Mouse (Mus musculus) erythroblast, embryonic 14.5 days (primary cell): Measurements from ENCODE around the gene Naga. TPM values are rescaled to one million over a fixed set of nuclear protein-coding genes. Genes with fewer than 3 reads are reported as not detected.
"Not testable (repeated sequence)": the region's sequence is repeated elsewhere in the genome, so short reads cannot be mapped to it uniquely, and the experiment has no call there.

Source experiments
- H3K27me3 ChIP-seq: 2 replicates; pipeline ENCODE4 v1.6.1; 2012; ENCODE audit warnings: inconsistent platforms; ENCODE audit not compliant: control insufficient read depth
- H3K36me3 ChIP-seq: 2 replicates; pipeline ENCODE4 v1.6.1; 2012; ENCODE audit warnings: mild to moderate bottlenecking, inconsistent platforms; ENCODE audit not compliant: control insufficient read depth
- H3K4me1 ChIP-seq: 2 replicates; pipeline ENCODE4 v1.6.1; 2012; ENCODE audit warnings: inconsistent platforms; ENCODE audit not compliant: control insufficient read depth
- H3K4me3 ChIP-seq: replicated peaks from 2 replicates; pipeline ENCODE3; 2012; ENCODE audit warnings: moderate library complexity, mild to moderate bottlenecking, inconsistent platforms
- H3K9me3 ChIP-seq: 2 replicates; pipeline ENCODE4 v1.6.1; 2012; ENCODE audit warnings: low read length, inconsistent platforms, mixed read lengths; ENCODE audit not compliant: control insufficient read depth
- GATA1 ChIP-seq: IDR thresholded peaks from 2 replicates; pipeline ENCODE4 v1.6.1; 2012; ENCODE audit warnings: low read length, inconsistent platforms, mixed read lengths
- TAL1 ChIP-seq: IDR thresholded peaks from 3 replicates; pipeline ENCODE4 v1.6.1; 2012; ENCODE audit warnings: low read length, inconsistent platforms, mixed read lengths
- polyA plus RNA-seq: library from polyadenylated mRNA; stranded (reverse); fragments of >175 nt; gene quantifications from 2 replicates; pipeline ENCODE4 v1.2.3, GENCODE M21; 2012

The Naga gene
- polyA plus RNA-seq, 1 experiment: 17.6 TPM

- Histone ChIP-seq H3K27me3 (peaks cover 13% of the 10 kb centered on the region), H3K36me3 (peaks cover 12% of the 10 kb centered on the region; the same call in 1 of the 2 replicates), H3K4me3 (no peak overlapping the region), H3K9me3 (no peaks in the 10 kb centered on the region), H3K4me1 (peaks cover 8% of the 10 kb centered on the region)
- TF ChIP-seq TAL1 (no peak), GATA1 (no peak)
Observed at GRCm38 (mm10) chr15:82376393-82377138, 37.8 kb upstream of the Naga start.

- Histone ChIP-seq H3K4me3 (no peak overlapping the region), H3K4me1 (peaks cover 8% of the 10 kb centered on the region), H3K36me3 (peaks cover 12% of the 10 kb centered on the region; the same call in 1 of the 2 replicates), H3K27me3 (peaks cover 13% of the 10 kb centered on the region), H3K9me3 (no peaks in the 10 kb centered on the region)
- TF ChIP-seq GATA1 (no peak), TAL1 (no peak)
Observed at GRCm38 (mm10) chr15:82375855-82376254, 37.1 kb upstream of the Naga start.

GRCm38 (mm10) chr15:82374437-82374836 is 35.7 kb upstream of the Naga start:
- H3K4me1 ChIP-seq: no peaks in the 10 kb centered on the region
- peaks cover 5% of the 10 kb centered on the region for H3K27me3 ChIP-seq
- no peak for TF ChIP-seq GATA1
- TF ChIP-seq TAL1: no peak
- peaks cover 12% of the 10 kb centered on the region; the same call in 1 of the 2 replicates for H3K36me3 ChIP-seq
- H3K9me3 ChIP-seq: no peaks in the 10 kb centered on the region
- no peak overlapping the region for H3K4me3 ChIP-seq

GRCm38 (mm10) chr15:82372991-82373390 is 34.3 kb upstream of the Naga start:
- H3K27me3 ChIP-seq: 0 out of 2 replicates have a peak, but pooled peaks cover 3% of the 10 kb centered on the region
- TF ChIP-seq TAL1 (no peak), GATA1 (no peak)
- H3K4me3 ChIP-seq: no peak overlapping the region
- H3K4me1 ChIP-seq: no peaks in the 10 kb centered on the region
- H3K36me3 ChIP-seq: peaks cover 12% of the 10 kb centered on the region; the same call in 1 of the 2 replicates
- no peaks in the 10 kb centered on the region for H3K9me3 ChIP-seq

GRCm38 (mm10) chr15:82372446-82372845 is 33.7 kb upstream of the Naga start:
- Histone ChIP-seq H3K36me3 (peaks cover 12% of the 10 kb centered on the region; the same call in 1 of the 2 replicates), H3K27me3 (0 out of 2 replicates have a peak, but pooled peaks cover 3% of the 10 kb centered on the region), H3K4me3 (no peak overlapping the region), H3K9me3 (no peaks in the 10 kb centered on the region), H3K4me1 (no peaks in the 10 kb centered on the region)
- no peak for TF ChIP-seq TAL1
- TF ChIP-seq GATA1: no peak

GRCm38 (mm10) chr15:82368851-82369250 is 30.1 kb upstream of the Naga start:
- peaks cover 8% of the 10 kb centered on the region; the same call in 1 of the 2 replicates for H3K36me3 ChIP-seq
- H3K27me3 ChIP-seq: no peaks in the 10 kb centered on the region
- H3K4me3 ChIP-seq: no peak overlapping the region
- no peaks in the 10 kb centered on the region for H3K4me1 ChIP-seq
- TF ChIP-seq GATA1 (no peak), TAL1 (no peak)
- H3K9me3 ChIP-seq: no peaks in the 10 kb centered on the region

- H3K9me3 ChIP-seq: no peaks in the 10 kb centered on the region
- H3K4me3 ChIP-seq: no peak overlapping the region
- TF ChIP-seq TAL1 (no peak), GATA1 (no peak)
- no peaks in the 10 kb centered on the region for H3K4me1 ChIP-seq
- peaks cover 4% of the 10 kb centered on the region; the same call in 1 of the 2 replicates for H3K36me3 ChIP-seq
- H3K27me3 ChIP-seq: no peaks in the 10 kb centered on the region
Observed at GRCm38 (mm10) chr15:82368146-82368545, 29.4 kb upstream of the Naga start.

- H3K9me3 ChIP-seq, H3K4me1 ChIP-seq, H3K36me3 ChIP-seq, H3K27me3 ChIP-seq, H3K4me3 ChIP-seq: not testable (repeated sequence)
Observed at GRCm38 (mm10) chr15:82364561-82364960, 25.8 kb upstream of the Naga start.

GRCm38 (mm10) chr15:82363801-82364200 is 25.1 kb upstream of the Naga start:
- H3K9me3 ChIP-seq, H3K27me3 ChIP-seq, H3K36me3 ChIP-seq, H3K4me1 ChIP-seq, H3K4me3 ChIP-seq: not testable (repeated sequence)

GRCm38 (mm10) chr15:82362234-82362633 is 23.5 kb upstream of the Naga start:
- TF ChIP-seq GATA1: no peak
- TF ChIP-seq TAL1: no peak
- Histone ChIP-seq H3K9me3 (no peaks in the 10 kb centered on the region), H3K4me3 (no peak overlapping the region), H3K36me3 (no peaks in the 10 kb centered on the region), H3K27me3 (no peaks in the 10 kb centered on the region), H3K4me1 (no peaks in the 10 kb centered on the region)
